ENCODE assay signal across 8 mouse cellular contexts in genomic region chr3:144506213-144506612, GRCm38 (mm10).
DNase-seq lines count a peak whose midpoint lies in the region; ATAC-seq and TF ChIP-seq lines count a peak whose summit lies in the region.

No protein-coding gene starts in this region.

- peaks cover 44% of the 10 kb centered on the region for H3K79me3 ChIP-seq in C2C12 (ENCODE audit: low read depth)

- DNase-seq in forebrain, embryonic 11.5 days (ENCODE audit: low spot score) = no peak
- peak; percentile 34 for DNase-seq in forelimb bud, embryonic 11.5 days (ENCODE audit: low read depth, low spot score)
- DNase-seq in kidney, postnatal 10 days = peak; percentile 26
- no peak for DNase-seq in layer of hippocampus, adult 2 months (ENCODE audit: low spot score in 2 of 2)
- DNase-seq in cerebellum, postnatal 25 days = no peak

- peak overlapping the region; percentile 19 for H3ac ChIP-seq in C2C12 (ENCODE audit: control insufficient read depth, insufficient read length, low read depth)

- 30% methylated on average over 3 of the region's 3 CpGs for WGBS in forebrain, embryonic 11.5 days
- 22% methylated on average over 3 of the region's 3 CpGs for WGBS in forebrain, embryonic 16.5 days

- H3K4me1 ChIP-seq in forebrain, embryonic 11.5 days (replicated peaks; ENCODE audit: control insufficient read depth, insufficient read depth, low read length) = peaks cover 7% of the 10 kb centered on the region; the same call in 1 of the 2 replicates
- peaks cover 11% of the 10 kb centered on the region for H3K4me1 ChIP-seq in forebrain, embryonic 16.5 days (replicated peaks; ENCODE audit: control insufficient read depth, insufficient read depth, low read length)

- 0 out of 2 replicates have a peak, but pooled peaks have one; percentile 21 for ATAC-seq in forebrain, embryonic 11.5 days (replicated peaks; ENCODE audit: low FRiP score)
- no peak for ATAC-seq in forebrain, embryonic 16.5 days
- no peak for ATAC-seq in activated CD4-positive, CD25-positive, alpha-beta regulatory T cell, adult 4 months

- no peak overlapping the region for H3K4me2 ChIP-seq in forebrain, embryonic 11.5 days (ENCODE audit: low read depth, low read length, severe bottlenecking)
- H3K4me2 ChIP-seq in forebrain, embryonic 16.5 days (ENCODE audit: low read length) = no peak overlapping the region

- H3K9ac ChIP-seq in forebrain, embryonic 11.5 days (ENCODE audit: low read length) = no peak overlapping the region
- H3K9ac ChIP-seq in forebrain, embryonic 16.5 days (replicated peaks; ENCODE audit: low read depth, low read length) = no peak overlapping the region

- H3K36me3 ChIP-seq in forebrain, embryonic 11.5 days (ENCODE audit: control insufficient read depth, insufficient read depth, low read length) = no peaks in the 10 kb centered on the region
- H3K36me3 ChIP-seq in forebrain, embryonic 16.5 days (ENCODE audit: control insufficient read depth, insufficient read depth) = no peaks in the 10 kb centered on the region
- H3K36me3 ChIP-seq in C2C12 (ENCODE audit: control insufficient read depth, insufficient read depth) = no peaks in the 10 kb centered on the region

- H3K27ac ChIP-seq in forebrain, embryonic 11.5 days (ENCODE audit: low read depth, low read length) = no peak overlapping the region
- H3K27ac ChIP-seq in forebrain, embryonic 16.5 days (ENCODE audit: low read length) = no peak overlapping the region
- H3K27ac ChIP-seq in layer of hippocampus, adult 2 months = no peak overlapping the region

- no peaks in the 10 kb centered on the region for H3K27me3 ChIP-seq in forebrain, embryonic 11.5 days (ENCODE audit: control insufficient read depth, insufficient read depth, low read length)
- H3K27me3 ChIP-seq in forebrain, embryonic 16.5 days (replicated peaks; ENCODE audit: control insufficient read depth, insufficient read depth, low read length) = no peaks in the 10 kb centered on the region
- H3K27me3 ChIP-seq in C2C12 (ENCODE audit: control insufficient read depth, insufficient read depth, insufficient read length) = no peaks in the 10 kb centered on the region

- no peak for TF ChIP-seq CTCF in C2C12 (IDR thresholded peaks at IDR 0.05; ENCODE audit: control insufficient read depth, insufficient read depth, insufficient read length)
- no peak for TF ChIP-seq CTCF in layer of hippocampus, adult 2 months (conservative IDR thresholded peaks at IDR 0.05)

- no peak overlapping the region for H3K4me3 ChIP-seq in forebrain, embryonic 11.5 days (ENCODE audit: low read depth, low read length)
- no peak overlapping the region for H3K4me3 ChIP-seq in forebrain, embryonic 16.5 days (replicated peaks; ENCODE audit: low read length)
- H3K4me3 ChIP-seq in C2C12 (ENCODE audit: insufficient read depth, poor library complexity, severe bottlenecking) = no peak overlapping the region
- H3K4me3 ChIP-seq in layer of hippocampus, adult 2 months = no peak overlapping the region

- H3K79me2 ChIP-seq in C2C12 (ENCODE audit: control insufficient read depth, insufficient read depth) = peaks cover 92% of the 10 kb centered on the region

- no peaks in the 10 kb centered on the region for H3K9me3 ChIP-seq in forebrain, embryonic 11.5 days (ENCODE audit: control insufficient read depth, low read length)
- H3K9me3 ChIP-seq in forebrain, embryonic 16.5 days (ENCODE audit: control insufficient read depth, low read length) = no peaks in the 10 kb centered on the region

TF ChIP-seq in C2C12, 6 proteins besides CTCF, POLR2A, EP300 and RAD21:
- TF ChIP-seq MYOD1 (IDR thresholded peaks at IDR 0.05; ENCODE audit: control insufficient read depth, insufficient read length, low read depth) (peak; percentile 93), CEBPB (IDR thresholded peaks at IDR 0.05; ENCODE audit: low read depth) (no peak), MAX (IDR thresholded peaks at IDR 0.05) (no peak), MYOG (IDR thresholded peaks at IDR 0.05; ENCODE audit: control insufficient read depth, extremely low read depth, insufficient read length) (no peak), USF1 (IDR thresholded peaks at IDR 0.05; ENCODE audit: low read depth) (peak; percentile 68), FOSL1 (IDR thresholded peaks at IDR 0.05; ENCODE audit: insufficient read depth, low read length, poor library complexity, severe bottlenecking) (peak; percentile 44)

Comparison
In these comparisons a context has a peak if more than half of its experiments do, and no peak if none do; other contexts are left out.
1. DNase-seq: peak in forelimb bud, embryonic 11.5 days (single experiment) and kidney, postnatal 10 days (single experiment); none in forebrain, embryonic 11.5 days (single experiment), layer of hippocampus, adult 2 months (0 of 2) and cerebellum, postnatal 25 days (0 of 2).